Mouse (Mus musculus): ENCODE results near the gene Cdk6.

DNA sequence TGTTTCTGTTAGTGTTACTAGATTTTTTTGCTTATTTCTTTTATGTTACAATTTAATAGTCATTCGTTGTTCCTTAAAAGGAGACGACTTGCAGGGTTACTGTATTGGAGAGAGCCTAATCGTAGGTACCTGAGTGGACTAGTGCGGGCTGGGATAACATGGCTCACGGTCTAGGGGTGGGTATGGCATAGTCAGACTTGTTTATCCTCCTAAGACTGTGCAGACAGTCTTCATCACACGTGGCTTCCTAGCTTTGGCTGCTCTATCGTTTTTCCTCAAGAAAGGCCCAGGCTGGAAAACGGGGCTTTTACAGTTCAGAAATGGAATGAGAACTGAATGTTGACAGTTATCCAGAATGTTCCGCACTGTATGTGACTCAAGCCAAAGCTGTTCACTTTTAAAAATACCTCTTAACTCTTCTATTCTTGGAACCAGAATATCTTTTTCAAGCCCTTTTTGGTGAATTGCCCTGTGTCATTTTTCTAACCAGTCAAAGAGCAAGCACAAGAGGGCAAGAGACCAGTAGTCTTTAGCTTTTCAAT, 39.5 kb downstream of the Cdk6 start:
- TF ChIP-seq CTCF (IDR thresholded peaks at IDR 0.05; ENCODE audit: extremely low read depth, insufficient read depth, insufficient read length, insufficient replicate concordance) (no peak), POLR2A (IDR thresholded peaks at IDR 0.05; ENCODE audit: low read depth, low read length) (no peak)

Data from spleen, adult 2 months (tissue).